Mouse (Mus musculus): ENCODE data around the gene Cdk2ap1. TPM values are rescaled to one million over a fixed set of nuclear protein-coding genes. Genes with fewer than 3 reads are reported as not detected.
A peak's percentile ranks its signal among the peaks of the same experiment; 100 is the strongest.

Cdk2ap1 gene
- polyA plus RNA-seq, 1 experiment from 2014 or later, result 145 TPM

DNA sequence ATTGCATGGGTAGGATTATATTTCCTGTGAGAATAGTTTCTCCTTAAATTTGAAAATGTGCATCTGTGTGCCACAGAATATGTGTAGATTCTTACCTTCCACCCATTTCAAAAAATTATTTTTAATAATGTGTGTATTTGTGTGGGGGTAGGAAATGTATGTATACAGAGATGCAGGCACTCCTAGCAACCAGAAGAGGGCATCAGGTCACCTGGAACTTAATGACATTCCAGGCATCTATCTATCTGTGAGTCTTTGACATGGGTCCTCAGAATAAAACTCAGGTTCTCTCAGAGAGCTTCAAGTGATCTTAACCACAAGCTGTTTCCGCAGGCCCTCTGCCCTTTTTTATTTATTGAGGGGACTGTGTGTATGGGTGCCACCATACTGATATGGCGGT, 3.2 kb downstream of the Cdk2ap1 start:
- H3K36me3 ChIP-seq, result no peaks in the 10 kb centered on the region
- no peak overlapping the region for H3K4me3 ChIP-seq
- H3K27me3 ChIP-seq, result no peaks in the 10 kb centered on the region
- peaks cover 6% of the 10 kb centered on the region; the same call in 1 of the 2 replicates for H3K4me1 ChIP-seq (replicated peaks)
- H3K9me3 ChIP-seq, result no peaks in the 10 kb centered on the region
- H3K4me2 ChIP-seq, result no peak overlapping the region
- H3K27ac ChIP-seq (replicated peaks), result no peak overlapping the region
- H3K9ac ChIP-seq, result no peak overlapping the region
- ATAC-seq (ENCODE audit: low FRiP score, low read depth), result no peak
- 94% methylated on average over 2 of the region's 2 CpGs for WGBS

GRCm38 (mm10) chr5:124356695-124357094, 6.2 kb downstream of the Cdk2ap1 start:
- Histone ChIP-seq H3K27ac (replicated peaks) (no peak overlapping the region), H3K27me3 (no peaks in the 10 kb centered on the region), H3K9ac (no peak overlapping the region), H3K4me1 (replicated peaks) (peaks cover 20% of the 10 kb centered on the region), H3K4me3 (no peak overlapping the region), H3K36me3 (no peaks in the 10 kb centered on the region), H3K9me3 (no peaks in the 10 kb centered on the region), H3K4me2 (no peak overlapping the region)
- ATAC-seq (ENCODE audit: low FRiP score, low read depth), result no peak
- 40% methylated on average over 3 of the region's 3 CpGs for WGBS

DNA sequence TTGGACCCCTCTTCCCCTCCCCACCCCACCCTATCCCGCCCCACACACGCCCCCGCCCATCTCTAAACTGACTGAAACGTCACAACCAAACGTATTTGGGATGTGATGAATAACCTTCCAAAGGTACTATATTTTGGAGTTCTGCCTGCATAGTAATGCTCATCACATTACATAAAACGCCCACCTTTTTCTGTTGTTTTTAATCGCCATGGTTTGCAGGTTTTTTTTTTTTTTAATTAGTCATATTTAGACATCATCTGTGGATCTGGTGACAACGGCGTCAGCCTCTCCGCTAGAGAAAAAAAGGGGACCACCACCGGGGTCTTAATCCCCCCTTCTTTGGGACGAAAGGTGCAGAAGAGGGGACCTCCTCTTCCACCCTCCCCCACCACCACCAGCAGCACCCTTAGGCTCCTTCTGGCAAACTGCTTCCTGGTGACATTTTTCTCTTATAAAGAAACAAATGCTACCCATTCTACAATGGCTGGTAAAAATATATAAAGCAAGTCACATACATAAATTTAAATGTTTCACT, 7.4 kb downstream of the Cdk2ap1 start:
- no peak for ATAC-seq (ENCODE audit: low FRiP score, low read depth)
- Histone ChIP-seq H3K4me2 (peak overlapping the region; percentile 67), H3K36me3 (no peaks in the 10 kb centered on the region), H3K27ac (replicated peaks) (0 out of 2 replicates have a peak overlapping the region, but pooled peaks have one; percentile 98), H3K9ac (peak overlapping the region; percentile 31; the same call in 1 of the 2 replicates), H3K4me3 (peak overlapping the region; percentile 76), H3K27me3 (no peaks in the 10 kb centered on the region), H3K9me3 (no peaks in the 10 kb centered on the region), H3K4me1 (replicated peaks) (peaks cover 32% of the 10 kb centered on the region)
- 1% methylated on average over 12 of the region's 12 CpGs for WGBS

- H3K36me3 ChIP-seq, result no peaks in the 10 kb centered on the region
- no peaks in the 10 kb centered on the region for H3K27me3 ChIP-seq
- H3K4me3 ChIP-seq, result peak overlapping the region; percentile 76
- under 1% methylated on average over 40 of the region's 60 CpGs for WGBS
- peaks cover 39% of the 10 kb centered on the region for H3K4me1 ChIP-seq (replicated peaks)
- no peaks in the 10 kb centered on the region for H3K9me3 ChIP-seq
- H3K9ac ChIP-seq, result peak overlapping the region; percentile 95
- no peak for ATAC-seq (ENCODE audit: low FRiP score, low read depth)
- peak overlapping the region; percentile 67 for H3K4me2 ChIP-seq
- peak overlapping the region; percentile 98 for H3K27ac ChIP-seq (replicated peaks)
Measured at GRCm38 (mm10) chr5:124354574-124355424, 8.1 kb downstream of the Cdk2ap1 start.

GRCm38 (mm10) chr5:124353726-124354547, 8.9 kb downstream of the Cdk2ap1 start:
- WGBS, result under 1% methylated on average over 45 of the region's 132 CpGs
- peak overlapping the region; percentile 80 for H3K4me2 ChIP-seq
- no peak for ATAC-seq (ENCODE audit: low FRiP score, low read depth)
- peaks cover 47% of the 10 kb centered on the region for H3K4me1 ChIP-seq (replicated peaks)
- no peaks in the 10 kb centered on the region for H3K9me3 ChIP-seq
- H3K27ac ChIP-seq (replicated peaks), result peak overlapping the region; percentile 98
- no peaks in the 10 kb centered on the region for H3K27me3 ChIP-seq
- H3K9ac ChIP-seq, result peak overlapping the region; percentile 95
- H3K4me3 ChIP-seq, result peak overlapping the region; percentile 76
- 0 out of 2 replicates have a peak, but pooled peaks cover under 1% of the 10 kb centered on the region for H3K36me3 ChIP-seq

DNA sequence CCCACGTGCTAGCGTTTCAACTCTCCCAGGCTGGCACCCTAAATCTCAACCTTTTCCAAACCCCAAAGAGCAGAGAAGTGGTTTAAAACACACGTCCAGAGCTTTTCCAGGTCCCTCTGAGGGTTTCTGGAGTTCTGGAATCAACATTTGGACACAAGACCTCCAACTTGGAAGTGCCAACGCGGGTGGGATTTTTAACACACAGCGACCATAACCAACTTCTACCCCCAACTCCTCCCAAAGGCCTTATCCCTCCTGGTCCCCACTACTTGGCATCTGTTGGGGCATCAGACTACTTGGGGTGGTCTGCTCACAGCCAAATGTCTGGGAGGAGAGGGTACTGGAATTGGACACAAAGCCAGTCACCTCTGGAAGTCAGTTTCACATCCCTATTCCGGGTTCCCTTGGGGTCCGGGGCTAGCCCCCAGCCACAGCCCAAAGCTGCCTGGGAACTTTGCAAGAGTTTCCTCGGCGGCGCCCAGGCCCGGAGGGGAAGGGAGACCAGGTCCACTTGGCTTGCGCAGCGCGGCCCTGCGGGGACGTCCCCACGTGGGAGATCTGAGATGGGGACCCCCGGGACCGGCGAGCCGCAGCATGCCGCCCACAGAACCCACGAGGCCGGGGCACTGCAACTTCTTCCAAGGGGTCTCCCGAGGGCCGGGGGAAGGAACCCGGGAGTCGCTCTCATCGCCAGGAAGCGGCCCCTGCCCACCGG, 9.7 kb downstream of the Cdk2ap1 start:
- H3K4me2 ChIP-seq, result peak overlapping the region; percentile 80
- H3K4me3 ChIP-seq, result peak overlapping the region; percentile 76
- no peaks in the 10 kb centered on the region for H3K27me3 ChIP-seq
- under 1% methylated on average over 32 of the region's 32 CpGs for WGBS
- peaks cover 50% of the 10 kb centered on the region for H3K4me1 ChIP-seq (replicated peaks)
- peaks cover 7% of the 10 kb centered on the region for H3K36me3 ChIP-seq
- peak overlapping the region; percentile 95 for H3K9ac ChIP-seq
- no peaks in the 10 kb centered on the region for H3K9me3 ChIP-seq
- H3K27ac ChIP-seq (replicated peaks), result peak overlapping the region; percentile 98
- ATAC-seq (ENCODE audit: low FRiP score, low read depth), result no peak

DNA sequence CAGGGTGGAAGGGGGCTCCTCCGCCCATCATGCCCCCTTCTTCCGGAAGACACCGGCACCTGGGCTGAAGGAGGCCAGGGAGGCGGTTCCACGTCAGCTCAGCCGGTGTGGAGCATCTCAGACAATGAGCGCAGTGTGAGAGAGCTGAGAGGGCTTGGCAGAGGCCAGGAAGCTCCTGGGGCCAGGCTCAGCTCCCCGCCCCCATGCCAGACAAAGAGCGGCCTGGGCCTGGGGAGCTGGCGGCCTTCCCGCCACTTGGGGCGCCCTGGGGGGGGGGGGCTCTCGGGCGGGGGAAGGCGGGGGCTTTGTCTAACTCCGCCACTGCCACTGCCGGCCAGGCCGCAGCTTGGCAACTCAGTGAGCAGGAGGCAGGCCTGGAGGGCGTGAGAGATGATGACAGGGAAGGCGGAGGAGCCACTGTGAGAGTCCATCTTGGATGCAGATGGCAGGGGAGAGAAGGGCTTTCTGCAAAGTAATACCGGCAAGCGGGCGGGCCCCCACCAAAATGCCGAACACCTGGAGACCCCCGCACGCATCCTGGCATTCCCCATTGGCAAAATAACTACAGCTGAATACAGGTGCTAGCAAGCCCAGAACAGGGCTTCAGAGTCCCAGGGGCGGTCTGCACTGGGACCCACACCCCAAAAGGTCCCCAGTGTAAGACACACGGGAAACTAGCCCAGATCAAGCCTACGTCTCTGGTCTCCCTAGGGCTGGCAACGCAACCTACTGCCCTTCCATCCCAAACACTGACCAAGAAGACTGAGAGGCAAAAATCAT, 10.6 kb downstream of the Cdk2ap1 start:
- peak overlapping the region; percentile 76 for H3K4me3 ChIP-seq
- WGBS, result under 1% methylated on average over 27 of the region's 30 CpGs
- peak overlapping the region; percentile 95 for H3K9ac ChIP-seq
- H3K36me3 ChIP-seq, result peaks cover 10% of the 10 kb centered on the region
- H3K4me2 ChIP-seq, result peak overlapping the region; percentile 80
- H3K4me1 ChIP-seq (replicated peaks), result peaks cover 50% of the 10 kb centered on the region
- no peaks in the 10 kb centered on the region for H3K27me3 ChIP-seq
- peak; percentile 90 for ATAC-seq (ENCODE audit: low FRiP score, low read depth)
- H3K9me3 ChIP-seq, result no peaks in the 10 kb centered on the region
- peak overlapping the region; percentile 98 for H3K27ac ChIP-seq (replicated peaks)

GRCm38 (mm10) chr5:124351604-124352003, 11.3 kb downstream of the Cdk2ap1 start:
- peak overlapping the region; percentile 95 for H3K9ac ChIP-seq
- H3K36me3 ChIP-seq, result peaks cover 14% of the 10 kb centered on the region
- WGBS, result 18% methylated on average over 3 of the region's 3 CpGs
- H3K4me2 ChIP-seq, result peak overlapping the region; percentile 80
- H3K4me3 ChIP-seq, result peak overlapping the region; percentile 76
- H3K27me3 ChIP-seq, result no peaks in the 10 kb centered on the region
- no peak for ATAC-seq (ENCODE audit: low FRiP score, low read depth)
- peak overlapping the region; percentile 98 for H3K27ac ChIP-seq (replicated peaks)
- no peaks in the 10 kb centered on the region for H3K9me3 ChIP-seq
- peaks cover 50% of the 10 kb centered on the region for H3K4me1 ChIP-seq (replicated peaks)

- H3K36me3 ChIP-seq, result peaks cover 17% of the 10 kb centered on the region
- H3K27me3 ChIP-seq, result no peaks in the 10 kb centered on the region
- peak overlapping the region; percentile 98 for H3K27ac ChIP-seq (replicated peaks)
- no peaks in the 10 kb centered on the region for H3K9me3 ChIP-seq
- ATAC-seq (ENCODE audit: low FRiP score, low read depth), result peak; percentile 82
- H3K9ac ChIP-seq, result peak overlapping the region; percentile 95
- H3K4me2 ChIP-seq, result peak overlapping the region; percentile 80
- H3K4me1 ChIP-seq (replicated peaks), result peaks cover 50% of the 10 kb centered on the region
- WGBS, result 7% methylated on average over 7 of the region's 7 CpGs
- H3K4me3 ChIP-seq, result peak overlapping the region; percentile 76
Measured at GRCm38 (mm10) chr5:124351111-124351560, 11.7 kb downstream of the Cdk2ap1 start.

GRCm38 (mm10) chr5:124350350-124350749, 12.5 kb downstream of the Cdk2ap1 start:
- peak overlapping the region; percentile 80 for H3K4me2 ChIP-seq
- H3K4me3 ChIP-seq, result peak overlapping the region; percentile 76
- peaks cover 47% of the 10 kb centered on the region for H3K4me1 ChIP-seq (replicated peaks)
- no peak overlapping the region for H3K9ac ChIP-seq
- H3K27ac ChIP-seq (replicated peaks), result peak overlapping the region; percentile 98
- H3K27me3 ChIP-seq, result no peaks in the 10 kb centered on the region
- 64% methylated on average over 2 of the region's 2 CpGs for WGBS
- no peak for ATAC-seq (ENCODE audit: low FRiP score, low read depth)
- H3K9me3 ChIP-seq, result no peaks in the 10 kb centered on the region
- H3K36me3 ChIP-seq, result peaks cover 19% of the 10 kb centered on the region

Measured in hindbrain, embryonic 15.5 days (tissue).